Mouse (Mus musculus) olfactory bulb, adult 2 months (tissue): ENCODE data around the gene Pcgf2.

Experiments
- CTCF ChIP-seq: fragments of 200-500 bp; IDR thresholded peaks from 2 replicates; pipeline ENCODE4 v1.5.1; 2012; ENCODE audit warnings: low read depth, mild to moderate bottlenecking, low read length, moderate library complexity; ENCODE audit not compliant: insufficient read depth
- POLR2A ChIP-seq: fragments of 200-500 bp; IDR thresholded peaks from 2 replicates; pipeline ENCODE4 v1.6.1; 2012; ENCODE audit warnings: mild to moderate bottlenecking, low read depth, low read length, moderate library complexity; ENCODE audit not compliant: insufficient read depth

- TF ChIP-seq CTCF (no peak), POLR2A (no peak)
These were observed 5.2 kb downstream of the Pcgf2 start for GRCm38 (mm10) chr11:97694921-97695711.
